Mouse (Mus musculus) olfactory bulb, adult 2 months (tissue): Measurements from ENCODE around the gene Stx17.

Source experiments
- CTCF ChIP-seq: fragments of 200-500 bp; IDR thresholded peaks from 2 replicates; pipeline ENCODE4 v1.5.1; 2012; ENCODE audit warnings: low read depth, mild to moderate bottlenecking, low read length, moderate library complexity; ENCODE audit not compliant: insufficient read depth
- POLR2A ChIP-seq: fragments of 200-500 bp; IDR thresholded peaks from 2 replicates; pipeline ENCODE4 v1.6.1; 2012; ENCODE audit warnings: mild to moderate bottlenecking, low read depth, low read length, moderate library complexity; ENCODE audit not compliant: insufficient read depth

DNA sequence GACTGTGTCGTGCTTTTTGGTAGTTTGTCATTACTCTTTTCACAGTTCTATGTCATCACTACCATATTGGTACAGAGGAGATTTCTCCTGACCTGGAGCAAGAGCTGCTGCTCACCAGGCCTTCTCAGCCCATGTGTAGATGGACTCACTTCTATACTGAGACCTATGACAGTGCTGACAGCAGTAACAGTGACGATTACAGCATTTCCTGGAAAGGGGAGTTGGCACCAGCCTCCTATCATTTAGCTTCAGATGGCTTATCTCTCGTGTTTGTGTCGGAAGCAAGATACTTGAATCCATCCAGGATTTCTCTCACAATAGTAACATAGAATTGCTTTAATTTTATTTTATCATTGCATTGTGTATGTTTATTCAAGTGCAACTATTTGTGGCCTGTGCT, 35.7 kb downstream of the Stx17 start:
- TF ChIP-seq CTCF, result no peak
- TF ChIP-seq POLR2A, result no peak
